Mouse (Mus musculus): ENCODE measurements around the gene Cdc42bpb. TPM values are rescaled to one million over a fixed set of nuclear protein-coding genes. Genes with fewer than 3 reads are reported as not detected.

The Cdc42bpb gene
- polyA plus RNA-seq, 1 experiment, result 305 TPM

DNA sequence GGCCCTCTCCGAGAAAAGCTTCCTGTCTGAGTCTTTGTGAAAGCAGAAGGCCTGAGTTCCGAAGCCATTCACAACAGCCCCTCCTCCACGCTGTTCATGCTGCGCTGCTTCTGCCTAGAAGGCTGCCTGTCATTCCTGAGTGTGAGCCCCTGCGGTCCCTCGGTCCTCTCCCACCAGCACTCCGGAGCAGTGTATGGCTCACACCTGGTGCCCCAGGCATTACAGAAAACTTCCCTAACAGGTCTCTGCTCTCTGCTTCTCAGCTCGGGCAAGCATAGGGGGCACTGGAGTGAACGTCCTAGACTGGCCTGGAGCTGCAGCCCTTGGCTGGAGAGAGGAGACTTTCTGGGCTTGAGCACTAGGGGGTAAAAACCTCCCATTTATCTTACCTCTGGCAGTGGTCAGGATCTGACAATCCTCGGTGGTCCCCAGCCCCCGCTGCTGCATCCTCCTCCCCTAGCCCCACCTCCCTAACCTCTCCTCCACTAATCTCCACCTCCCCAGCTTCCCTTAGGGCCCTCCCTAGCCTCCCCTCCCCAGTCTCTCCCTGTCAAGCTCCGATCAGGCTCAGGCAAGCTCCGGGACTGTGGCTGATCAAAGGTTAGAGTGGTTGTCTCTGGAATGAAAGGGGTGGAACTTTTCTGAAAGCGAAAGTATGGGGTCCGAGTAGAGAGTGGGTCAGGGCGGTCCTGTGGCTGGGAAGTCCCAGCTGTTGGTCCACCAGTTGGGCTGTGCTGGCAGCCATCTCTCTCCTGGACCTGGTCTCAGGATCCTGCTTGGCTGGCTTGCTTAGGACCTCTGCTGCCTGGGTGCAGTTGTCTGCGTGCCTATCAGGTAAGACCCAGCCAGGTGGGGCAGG is 39.6 kb upstream of the Cdc42bpb start, which contains the start of gene Exoc3l4:
Exoc3l4 (plus strand) TSS at position 97 of the 859 bp plus-strand sequence.
- DNase-seq, result no peak
- TF ChIP-seq POLR2A (IDR thresholded peaks at IDR 0.05; ENCODE audit: borderline replicate concordance, extremely low read depth, low read depth, low read length) (peak; percentile 1; the same call in 1 of the 2 replicates), CTCF (IDR thresholded peaks at IDR 0.05; ENCODE audit: insufficient read depth, low read length) (no peak)
- Histone ChIP-seq H3K4me3 (replicated peaks; ENCODE audit: extremely low read depth, low read depth, low read length) (peak within 1 kb of the TSS; percentile 49), H3K4me1 (ENCODE audit: control insufficient read depth, insufficient read depth, low read length) (peaks cover 4% of the 10 kb centered on the region; the same call in 1 of the 2 replicates)
- WGBS, result 8% methylated on average over 17 of the region's 17 CpGs

DNA sequence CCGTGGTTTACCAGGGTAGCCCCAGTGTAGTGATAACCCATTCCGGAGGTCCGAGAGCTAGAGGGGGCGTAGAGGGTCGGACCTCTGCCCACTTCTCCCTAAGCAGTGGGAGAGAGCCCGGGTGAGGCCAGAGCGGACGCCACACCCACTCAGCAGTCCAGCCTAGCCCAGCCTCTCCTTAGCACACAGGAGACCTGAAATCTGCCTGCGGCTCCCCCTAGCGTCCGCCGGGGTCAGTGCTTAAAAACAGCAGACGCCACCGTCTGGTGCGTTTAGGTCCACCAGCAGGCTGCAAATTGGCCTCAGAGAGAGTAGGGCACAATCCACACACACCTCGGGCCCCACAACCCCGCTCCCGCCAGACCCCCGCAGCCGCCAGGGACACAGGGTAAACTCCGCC is 35.8 kb upstream of the Cdc42bpb start:
- Histone ChIP-seq H3K4me3 (replicated peaks; ENCODE audit: extremely low read depth, low read depth, low read length) (no peak overlapping the region), H3K4me1 (ENCODE audit: control insufficient read depth, insufficient read depth, low read length) (peaks cover 4% of the 10 kb centered on the region; the same call in 1 of the 2 replicates)
- peak; percentile 95 for TF ChIP-seq CTCF (IDR thresholded peaks at IDR 0.05; ENCODE audit: insufficient read depth, low read length)
- no peak for TF ChIP-seq POLR2A (IDR thresholded peaks at IDR 0.05; ENCODE audit: borderline replicate concordance, extremely low read depth, low read depth, low read length)
- WGBS, result under 1% methylated on average over 21 of the region's 21 CpGs
- peak; percentile 86 for DNase-seq

GRCm38 (mm10) chr12:111412581-111413284 is 35.2 kb upstream of the Cdc42bpb start:
- WGBS, result 27% methylated on average over 12 of the region's 12 CpGs
- Histone ChIP-seq H3K4me1 (ENCODE audit: control insufficient read depth, insufficient read depth, low read length) (peaks cover 4% of the 10 kb centered on the region; the same call in 1 of the 2 replicates), H3K4me3 (replicated peaks; ENCODE audit: extremely low read depth, low read depth, low read length) (no peak overlapping the region)
- TF ChIP-seq POLR2A (IDR thresholded peaks at IDR 0.05; ENCODE audit: borderline replicate concordance, extremely low read depth, low read depth, low read length) (no peak), CTCF (IDR thresholded peaks at IDR 0.05; ENCODE audit: insufficient read depth, low read length) (no peak)
- no peak for DNase-seq

GRCm38 (mm10) chr12:111411631-111412355 is 34.3 kb upstream of the Cdc42bpb start:
- Histone ChIP-seq H3K4me1 (ENCODE audit: control insufficient read depth, insufficient read depth, low read length) (peaks cover 4% of the 10 kb centered on the region; the same call in 1 of the 2 replicates), H3K4me3 (replicated peaks; ENCODE audit: extremely low read depth, low read depth, low read length) (no peak overlapping the region)
- TF ChIP-seq CTCF (IDR thresholded peaks at IDR 0.05; ENCODE audit: insufficient read depth, low read length) (no peak), POLR2A (IDR thresholded peaks at IDR 0.05; ENCODE audit: borderline replicate concordance, extremely low read depth, low read depth, low read length) (no peak)
- no peak for DNase-seq
- WGBS, result 60% methylated on average over 8 of the region's 8 CpGs

DNA sequence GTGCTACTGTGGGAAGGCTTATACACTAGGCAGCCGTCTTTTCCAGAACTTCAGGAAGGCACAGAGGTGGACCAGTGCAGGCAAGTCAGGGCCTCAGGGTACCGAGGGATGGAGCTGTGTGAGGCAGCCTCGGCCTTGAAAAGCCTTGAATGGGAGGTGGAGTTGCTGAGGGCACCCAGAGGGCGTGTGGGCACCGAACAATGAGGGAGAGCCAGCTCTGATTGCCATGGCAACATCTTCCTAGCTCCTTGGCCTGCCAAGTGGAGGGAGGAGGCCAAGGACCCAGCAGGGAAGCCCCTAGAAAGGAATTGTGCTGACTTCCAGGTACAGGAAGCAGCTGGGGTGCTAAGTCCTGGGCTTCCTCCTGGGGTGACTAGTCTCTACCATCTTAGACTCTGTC is 32.1 kb upstream of the Cdc42bpb start:
- H3K4me3 ChIP-seq (replicated peaks; ENCODE audit: extremely low read depth, low read depth, low read length), result no peak overlapping the region
- 44% methylated on average over 5 of the region's 5 CpGs for WGBS
- TF ChIP-seq POLR2A (IDR thresholded peaks at IDR 0.05; ENCODE audit: borderline replicate concordance, extremely low read depth, low read depth, low read length), result no peak
- no peak for TF ChIP-seq CTCF (IDR thresholded peaks at IDR 0.05; ENCODE audit: insufficient read depth, low read length)
- no peak for DNase-seq
- peaks cover 4% of the 10 kb centered on the region; the same call in 1 of the 2 replicates for H3K4me1 ChIP-seq (ENCODE audit: control insufficient read depth, insufficient read depth, low read length)

- TF ChIP-seq CTCF (IDR thresholded peaks at IDR 0.05; ENCODE audit: insufficient read depth, low read length) (no peak), POLR2A (IDR thresholded peaks at IDR 0.05; ENCODE audit: borderline replicate concordance, extremely low read depth, low read depth, low read length) (no peak)
- WGBS, result 6% methylated on average over 24 of the region's 24 CpGs
- no peak for DNase-seq
- no peak within 1 kb of the TSS for H3K4me3 ChIP-seq (replicated peaks; ENCODE audit: extremely low read depth, low read depth, low read length)
- H3K4me1 ChIP-seq (ENCODE audit: control insufficient read depth, insufficient read depth, low read length), result no peaks in the 10 kb centered on the region
These were observed 29.1 kb upstream of the Cdc42bpb start, which contains the start of gene Lbhd2 for GRCm38 (mm10) chr12:111406622-111407021. Gene Lbhd2 (plus strand): TSS chr12:111406809.

GRCm38 (mm10) chr12:111404880-111405279 is 27.4 kb upstream of the Cdc42bpb start:
- WGBS, result 57% methylated on average over 10 of the region's 10 CpGs
- no peak overlapping the region for H3K4me3 ChIP-seq (replicated peaks; ENCODE audit: extremely low read depth, low read depth, low read length)
- no peak for TF ChIP-seq CTCF (IDR thresholded peaks at IDR 0.05; ENCODE audit: insufficient read depth, low read length)
- DNase-seq, result no peak
- no peaks in the 10 kb centered on the region for H3K4me1 ChIP-seq (ENCODE audit: control insufficient read depth, insufficient read depth, low read length)

DNA sequence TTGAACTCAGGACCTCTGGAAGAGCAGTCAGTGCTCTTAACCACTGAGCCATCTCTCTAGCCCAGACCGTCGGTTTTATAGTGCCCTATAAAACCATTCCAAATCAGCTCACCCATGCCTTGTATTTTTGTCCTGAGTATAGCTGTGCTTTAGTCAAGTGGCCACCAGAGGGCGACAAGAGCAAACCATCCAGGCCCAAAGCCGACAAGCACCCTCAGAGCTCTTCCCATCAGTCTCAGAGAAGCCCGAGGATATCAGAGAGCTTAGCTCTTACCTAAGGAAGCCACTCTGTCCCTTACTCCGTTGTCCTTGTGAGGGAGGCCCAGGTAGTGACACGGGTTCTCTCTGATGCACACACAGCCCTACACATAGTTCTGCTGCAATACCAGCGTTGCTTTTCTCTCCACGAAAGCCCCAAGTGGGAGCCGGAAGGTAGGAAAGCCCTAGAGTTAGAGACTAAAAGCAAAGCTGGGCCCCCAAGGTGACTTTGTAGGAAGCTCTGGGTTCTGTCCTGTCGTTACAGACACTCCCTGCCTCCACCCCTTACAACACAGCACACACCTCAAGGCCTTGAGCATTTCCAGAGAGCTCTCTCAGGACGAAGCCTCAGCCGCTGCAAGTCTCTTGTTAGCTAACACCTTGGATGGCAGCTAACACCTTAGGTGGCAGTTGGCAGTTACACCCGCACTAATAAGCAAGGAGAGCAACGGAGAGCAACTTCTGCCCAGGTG is 24.1 kb upstream of the Cdc42bpb start:
- no peaks in the 10 kb centered on the region for H3K4me1 ChIP-seq (ENCODE audit: control insufficient read depth, insufficient read depth, low read length)
- WGBS, result 25% methylated on average over 15 of the region's 15 CpGs
- H3K4me3 ChIP-seq (replicated peaks; ENCODE audit: extremely low read depth, low read depth, low read length), result no peak overlapping the region
- TF ChIP-seq CTCF (IDR thresholded peaks at IDR 0.05; ENCODE audit: insufficient read depth, low read length) (peak; percentile 87), POLR2A (IDR thresholded peaks at IDR 0.05; ENCODE audit: borderline replicate concordance, extremely low read depth, low read depth, low read length) (no peak)
- peak; percentile 69 for DNase-seq
